Mouse (Mus musculus): ENCODE data around the gene Gm17469. TPM values are rescaled to one million over a fixed set of nuclear protein-coding genes. Genes with fewer than 3 reads are reported as not detected.

Gene Gm17469
- not detected for polyA plus RNA-seq (2014; fragmentation: Illumina TruSeq; extraction: RNeasy Lipid Tissue Mini Kit (QIAGEN cat#74804); ENCODE audit: low read depth, low replicate concordance)

DNA sequence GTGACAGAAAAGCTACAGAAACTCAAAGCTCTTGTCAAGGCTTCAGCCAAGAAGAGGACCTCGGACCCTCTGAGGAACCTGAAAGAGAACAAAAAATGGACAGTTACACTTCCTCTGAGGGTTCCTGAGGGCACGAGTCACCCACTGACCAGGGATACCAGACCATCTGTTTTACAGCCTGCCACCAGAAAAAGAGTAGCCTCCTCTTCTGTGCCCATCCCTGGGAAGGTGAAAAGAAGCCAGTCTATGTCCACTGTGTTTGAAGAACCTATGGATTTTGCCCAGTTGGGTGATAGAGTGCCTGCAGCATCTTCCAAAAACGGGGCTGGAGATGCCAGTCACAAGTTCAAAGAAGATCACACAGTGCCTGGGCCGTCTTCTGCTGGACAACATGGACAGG lies at the start of gene Gm17469:
Gene Gm17469 (plus strand): TSS at position 301 of the 400 bp plus-strand sequence.

Other genes with a start within 250 kb of the Gm17469 start
- not detected for gene Gm17584, start 129.3 kb upstream of the Gm17469 start, polyA plus RNA-seq (2014; fragmentation: Illumina TruSeq; extraction: RNeasy Lipid Tissue Mini Kit (QIAGEN cat#74804); ENCODE audit: low read depth, low replicate concordance)